Mouse (Mus musculus): ENCODE measurements around the gene Vmn2r5. TPM values are rescaled to one million over a fixed set of nuclear protein-coding genes. Genes with fewer than 3 reads are reported as not detected.

The Vmn2r5 gene
- total RNA-seq (2023): not detected

DNA sequence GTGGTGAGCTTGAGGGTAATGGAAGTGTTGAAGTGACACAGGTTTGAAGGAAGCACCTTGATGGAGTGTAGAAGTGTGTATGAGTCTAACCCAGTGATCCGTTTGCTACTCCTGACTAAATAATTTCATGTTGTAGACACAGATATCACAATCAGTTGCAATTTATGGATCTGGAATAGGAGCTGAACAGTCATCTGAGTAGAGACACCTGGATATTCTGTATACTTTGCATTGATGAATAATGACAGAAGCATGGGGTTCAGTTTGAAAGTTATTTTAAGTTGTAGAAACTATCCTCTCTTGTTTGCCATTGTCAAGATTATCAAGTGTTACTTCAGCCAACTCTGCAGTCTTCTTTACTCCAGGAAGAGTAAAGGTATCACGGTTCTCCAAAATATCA is at the start of gene Vmn2r5:
Gene Vmn2r5, minus strand, starts transcription at position 101 of the 400 bp plus-strand sequence.

Other genes with a start within 250 kb of the Vmn2r5 start
- not detected for gene Vmn2r3, start 220.1 kb downstream of the Vmn2r5 start, total RNA-seq (2023)
- gene Vmn2r4, start 94.5 kb downstream of the Vmn2r5 start, total RNA-seq (2023): not detected
- not detected for gene Vmn2r6, start 56.0 kb upstream of the Vmn2r5 start, total RNA-seq (2023)

Measured in CD4-positive naive resting alpha-beta T cell, adult 76 days (primary cell).